ENCODE assay signal across 26 mouse cellular contexts in genomic region chr2:5548872-5549271, GRCm38 (mm10).
DNase-seq lines count a peak whose midpoint lies in the region; ATAC-seq and TF ChIP-seq lines count a peak whose summit lies in the region.
"Had no signal": no experiment of that assay in that cellular context is flagged by ENCODE, and none has a peak within 500 bp of the region (broad histone marks: within the 10 kb centered on the region; RNA-seq: fewer than 3 reads in every experiment).

No protein-coding gene starts in this region.

- no peaks in the 10 kb centered on the region for H3K4me1 ChIP-seq in stomach, embryonic 15.5 days
- H3K4me1 ChIP-seq in stomach, postnatal 0 days (replicated peaks; ENCODE audit: control insufficient read depth, insufficient read depth), result no peaks in the 10 kb centered on the region
- H3K4me1 ChIP-seq: embryonic facial prominence, embryonic 13.5 days; forebrain, embryonic 12.5 days; heart, embryonic 10.5 days; hindbrain, embryonic 15.5 days; kidney, embryonic 15.5 days; limb, embryonic 15.5 days had no signal

- no peak overlapping the region for H3K27ac ChIP-seq in stomach, embryonic 15.5 days
- H3K27ac ChIP-seq in stomach, postnatal 0 days (replicated peaks), result no peak overlapping the region
- H3K27ac ChIP-seq: embryonic facial prominence, embryonic 13.5 days; forebrain, embryonic 12.5 days; heart, embryonic 10.5 days; hindbrain, embryonic 15.5 days; kidney, embryonic 15.5 days; limb, embryonic 15.5 days had no signal

- peak; percentile 23 for DNase-seq in left cerebral cortex, adult 18-20 months (ENCODE audit: low spot score in 2 of 2)
- DNase-seq in left cerebral cortex, postnatal 10 days (ENCODE audit: extremely low spot score in 1 of 2, low spot score in 2 of 2), result no peak
- no peak for DNase-seq in stomach, postnatal 0 days (ENCODE audit: low spot score)
- DNase-seq in left cerebral cortex, postnatal 25 days (ENCODE audit: low spot score in 2 of 2), result peak; percentile 32 to 78
- DNase-seq in adrenal gland, adult (ENCODE audit: inconsistent age in 2 of 2, low spot score in 1 of 2), result no peak
- no peak for DNase-seq in testis, postnatal 14 days (ENCODE audit: low spot score)
- DNase-seq: adrenal gland, postnatal 10 days; cerebellum, adult 2 months; cerebellum, postnatal 25 days; gastrocnemius, postnatal 10 days; heart, postnatal 4 days; kidney, adult 11 months; kidney, postnatal 36 days; layer of hippocampus, adult 9-11 months; lung, adult 18-20 months; lung, postnatal 10 days; thymus, postnatal 14 days had no signal

- TF ChIP-seq CTCF in stomach, postnatal 0 days (IDR thresholded peaks at IDR 0.05; ENCODE audit: low read depth), result no peak

- H3K36me3 ChIP-seq in stomach, embryonic 15.5 days, result no peaks in the 10 kb centered on the region
- H3K36me3 ChIP-seq in stomach, postnatal 0 days (ENCODE audit: control insufficient read depth, insufficient read depth, low read length), result no peaks in the 10 kb centered on the region
- H3K36me3 ChIP-seq: embryonic facial prominence, embryonic 13.5 days; forebrain, embryonic 12.5 days; heart, embryonic 10.5 days; hindbrain, embryonic 15.5 days; kidney, embryonic 15.5 days; limb, embryonic 15.5 days had no signal

- no peaks in the 10 kb centered on the region for H3K27me3 ChIP-seq in stomach, embryonic 15.5 days (replicated peaks)
- H3K27me3 ChIP-seq in stomach, postnatal 0 days (ENCODE audit: control insufficient read depth, insufficient read depth, low read length), result no peaks in the 10 kb centered on the region
- H3K27me3 ChIP-seq: embryonic facial prominence, embryonic 13.5 days; forebrain, embryonic 12.5 days; hindbrain, embryonic 15.5 days; kidney, embryonic 15.5 days; limb, embryonic 15.5 days had no signal

- 84% methylated on average over 4 of the region's 4 CpGs for WGBS in stomach, embryonic 15.5 days
- 90% methylated on average over 4 of the region's 4 CpGs for WGBS in stomach, postnatal 0 days

- ATAC-seq in stomach, embryonic 15.5 days (ENCODE audit: insufficient read depth, low FRiP score, low read depth), result peak; percentile 7; the same call in 1 of the 2 replicates
- no peak for ATAC-seq in stomach, postnatal 0 days (ENCODE audit: low FRiP score, low TSS enrichment)

- no peak overlapping the region for H3K4me3 ChIP-seq in stomach, embryonic 15.5 days (replicated peaks)
- H3K4me3 ChIP-seq in stomach, postnatal 0 days (ENCODE audit: low read depth, low read length), result no peak overlapping the region
- H3K4me3 ChIP-seq: embryonic facial prominence, embryonic 13.5 days; erythroblast, embryonic 14.5 days; forebrain, embryonic 12.5 days; heart, embryonic 10.5 days; hindbrain, embryonic 15.5 days; kidney, embryonic 15.5 days; limb, embryonic 15.5 days had no signal

- no peak overlapping the region for H3K4me2 ChIP-seq in stomach, embryonic 15.5 days
- no peak overlapping the region for H3K4me2 ChIP-seq in stomach, postnatal 0 days (replicated peaks; ENCODE audit: low read depth)
- H3K4me2 ChIP-seq: embryonic facial prominence, embryonic 13.5 days; forebrain, embryonic 12.5 days; hindbrain, embryonic 15.5 days; kidney, embryonic 15.5 days; limb, embryonic 15.5 days; midbrain, embryonic 11.5 days had no signal

- intact Hi-C loops in left cerebral cortex, postnatal 10 days (cut with DNase I), result no loop called here
- intact Hi-C loops in left cerebral cortex, postnatal 25 days (cut with DNase I), result no loop called here

- no peaks in the 10 kb centered on the region for H3K9me3 ChIP-seq in stomach, embryonic 15.5 days
- no peaks in the 10 kb centered on the region for H3K9me3 ChIP-seq in stomach, postnatal 0 days (ENCODE audit: control insufficient read depth, low read length)
- H3K9me3 ChIP-seq: embryonic facial prominence, embryonic 13.5 days; forebrain, embryonic 12.5 days; heart, embryonic 10.5 days; hindbrain, embryonic 15.5 days; kidney, embryonic 15.5 days; limb, embryonic 15.5 days had no signal

- no peak for TF ChIP-seq EP300 in stomach, postnatal 0 days (optimal IDR thresholded peaks at IDR 0.05)

- H3K9ac ChIP-seq in stomach, embryonic 15.5 days, result no peak overlapping the region
- no peak overlapping the region for H3K9ac ChIP-seq in stomach, postnatal 0 days (ENCODE audit: low read length)
- H3K9ac ChIP-seq: embryonic facial prominence, embryonic 13.5 days; forebrain, embryonic 12.5 days; hindbrain, embryonic 15.5 days; kidney, embryonic 15.5 days; limb, embryonic 15.5 days had no signal

Comparison
In these comparisons a context has a peak if more than half of its experiments do, and no peak if none do; other contexts are left out.
1. DNase-seq: peak in left cerebral cortex, adult 18-20 months (2 of 2) and left cerebral cortex, postnatal 25 days (2 of 2); none in left cerebral cortex, postnatal 10 days (0 of 2), stomach, postnatal 0 days (single experiment), adrenal gland, adult (0 of 2) and testis, postnatal 14 days (single experiment).